Mouse (Mus musculus): ENCODE data around the gene Foxp1. TPM values are rescaled to one million over a fixed set of nuclear protein-coding genes. Genes with fewer than 3 reads are reported as not detected.

The Foxp1 gene
- polyA plus RNA-seq, 1 experiment from 2014 or later, result 38.0 TPM

DNA sequence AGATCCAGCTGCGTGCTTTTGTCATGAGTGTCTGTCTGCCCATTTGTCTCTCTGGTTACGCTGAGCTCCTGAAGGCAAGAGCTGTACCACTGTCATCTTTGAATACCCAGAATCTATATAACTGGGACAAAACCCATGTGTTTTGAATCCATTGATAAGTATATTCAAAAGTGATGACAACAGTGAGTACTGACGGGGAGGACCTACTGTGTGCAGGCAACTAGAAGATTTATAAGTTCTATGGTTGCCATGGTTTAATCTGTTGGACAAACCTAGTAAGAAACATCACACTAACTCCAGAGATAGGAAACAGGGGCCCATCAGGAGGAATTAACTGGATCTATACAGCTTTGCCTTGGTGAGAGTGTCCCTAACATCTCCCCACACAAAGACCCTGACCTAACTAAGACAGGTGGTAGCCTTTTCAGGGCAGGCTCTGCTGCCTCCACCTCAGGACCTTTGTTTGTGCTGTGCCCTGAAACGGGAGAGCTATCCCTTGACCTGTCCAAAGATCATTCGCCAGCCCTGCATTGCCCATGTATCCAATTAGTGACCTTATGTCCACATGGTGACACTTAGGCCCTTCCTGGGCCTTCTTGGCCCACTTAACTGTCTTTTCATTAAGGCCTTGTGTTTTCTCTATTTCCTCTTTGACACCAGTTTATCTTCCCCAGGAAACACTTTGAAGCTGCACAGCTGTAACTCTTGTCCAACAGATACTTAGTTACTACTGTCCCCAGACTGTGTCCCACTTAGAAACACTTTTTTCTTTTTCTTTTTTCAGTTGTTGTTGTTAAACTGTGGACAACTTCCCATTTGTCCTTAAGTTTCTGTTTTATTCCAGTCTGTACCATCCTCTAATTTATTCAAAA lies 530.4 kb downstream of the Foxp1 start:
- ATAC-seq (replicated peaks; ENCODE audit: low FRiP score, low read depth), result no peak
- Histone ChIP-seq H3K36me3 (ENCODE audit: insufficient read depth, low read length) (no peaks in the 10 kb centered on the region), H3K4me2 (ENCODE audit: low read length) (no peak overlapping the region), H3K27ac (no peak overlapping the region), H3K4me3 (replicated peaks; ENCODE audit: low read depth, low read length) (no peak overlapping the region), H3K9ac (ENCODE audit: low read depth, low read length) (no peak overlapping the region), H3K9me3 (replicated peaks; ENCODE audit: low read length) (no peaks in the 10 kb centered on the region), H3K27me3 (ENCODE audit: insufficient read depth, low read length) (no peaks in the 10 kb centered on the region), H3K4me1 (replicated peaks; ENCODE audit: insufficient read depth, low read length) (no peaks in the 10 kb centered on the region)
- TF ChIP-seq CTCF (IDR thresholded peaks at IDR 0.05; ENCODE audit: low read depth), result no peak
- WGBS, result 72% methylated on average over 5 of the region's 5 CpGs
- no peak for DNase-seq (ENCODE audit: low spot score)

DNA sequence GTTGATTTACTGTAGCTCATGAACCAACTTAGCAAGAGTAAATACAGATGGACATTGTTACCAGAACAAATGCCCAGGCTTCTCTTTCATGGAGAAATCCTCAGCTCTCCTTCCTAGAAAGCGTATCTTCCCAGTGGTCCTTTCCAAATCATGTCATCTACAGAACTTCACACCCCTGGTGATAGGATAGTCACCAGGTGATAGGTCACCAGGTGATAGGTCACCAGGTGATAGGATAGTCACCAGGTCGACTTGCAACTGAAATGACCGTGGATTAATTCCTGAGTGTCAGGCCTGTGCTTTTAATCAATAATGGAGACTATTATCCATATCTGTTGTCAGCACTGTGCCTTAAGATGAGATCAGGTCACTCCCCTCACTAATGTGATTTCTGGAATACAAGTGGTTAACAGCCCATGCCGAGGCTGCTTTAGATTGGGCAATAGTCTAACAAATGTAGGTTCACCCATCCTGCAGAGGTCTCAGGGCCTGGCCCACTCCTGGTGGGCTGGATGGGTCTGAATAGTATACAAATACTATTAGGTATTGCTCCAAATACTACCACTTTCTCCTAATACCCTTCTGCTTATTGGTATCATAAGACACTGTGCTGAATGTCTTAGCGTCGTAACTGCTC lies 534.9 kb downstream of the Foxp1 start:
- 80% methylated on average over 6 of the region's 6 CpGs for WGBS
- ATAC-seq (replicated peaks; ENCODE audit: low FRiP score, low read depth), result no peak
- no peaks in the 10 kb centered on the region for H3K36me3 ChIP-seq (ENCODE audit: insufficient read depth, low read length)

DNA sequence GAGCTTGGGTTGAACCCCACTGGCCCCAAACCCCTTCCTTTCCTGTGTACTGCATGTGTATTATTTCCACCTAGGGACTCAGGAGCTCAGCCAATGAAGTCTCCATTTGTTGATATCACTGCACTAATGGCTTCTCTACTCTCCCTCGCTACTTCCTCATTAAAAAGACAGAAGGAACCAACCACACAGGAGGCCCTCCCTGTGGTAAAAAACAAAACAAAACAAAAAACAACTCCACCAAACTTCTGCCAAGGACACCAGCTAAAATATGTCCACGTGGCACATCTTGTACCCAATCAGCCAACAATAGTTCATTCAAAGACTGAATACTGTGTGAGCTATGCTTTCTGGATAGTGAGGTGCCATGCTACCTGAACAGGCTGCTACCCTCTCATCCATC lies 537.1 kb downstream of the Foxp1 start:
- Histone ChIP-seq H3K4me2 (ENCODE audit: low read length) (no peak overlapping the region), H3K27ac (no peak overlapping the region), H3K4me3 (replicated peaks; ENCODE audit: low read depth, low read length) (no peak overlapping the region), H3K9ac (ENCODE audit: low read depth, low read length) (no peak overlapping the region), H3K4me1 (replicated peaks; ENCODE audit: insufficient read depth, low read length) (no peaks in the 10 kb centered on the region), H3K27me3 (ENCODE audit: insufficient read depth, low read length) (no peaks in the 10 kb centered on the region), H3K36me3 (ENCODE audit: insufficient read depth, low read length) (no peaks in the 10 kb centered on the region), H3K9me3 (replicated peaks; ENCODE audit: low read length) (no peaks in the 10 kb centered on the region)
- DNase-seq (ENCODE audit: low spot score), result no peak
- ATAC-seq (replicated peaks; ENCODE audit: low FRiP score, low read depth), result no peak
- WGBS, result 82% methylated on average over 2 of the region's 2 CpGs
- TF ChIP-seq CTCF (IDR thresholded peaks at IDR 0.05; ENCODE audit: low read depth), result no peak

More for the DNA sequence above, 534.9 kb downstream of the Foxp1 start:
- Histone ChIP-seq H3K9me3 (replicated peaks; ENCODE audit: low read length) (no peaks in the 10 kb centered on the region), H3K27me3 (ENCODE audit: insufficient read depth, low read length) (no peaks in the 10 kb centered on the region), H3K9ac (ENCODE audit: low read depth, low read length) (no peak overlapping the region), H3K27ac (no peak overlapping the region), H3K4me2 (ENCODE audit: low read length) (no peak overlapping the region), H3K4me3 (replicated peaks; ENCODE audit: low read depth, low read length) (no peak overlapping the region), H3K4me1 (replicated peaks; ENCODE audit: insufficient read depth, low read length) (no peaks in the 10 kb centered on the region)
- DNase-seq (ENCODE audit: low spot score), result no peak
- no peak for TF ChIP-seq CTCF (IDR thresholded peaks at IDR 0.05; ENCODE audit: low read depth)

DNA sequence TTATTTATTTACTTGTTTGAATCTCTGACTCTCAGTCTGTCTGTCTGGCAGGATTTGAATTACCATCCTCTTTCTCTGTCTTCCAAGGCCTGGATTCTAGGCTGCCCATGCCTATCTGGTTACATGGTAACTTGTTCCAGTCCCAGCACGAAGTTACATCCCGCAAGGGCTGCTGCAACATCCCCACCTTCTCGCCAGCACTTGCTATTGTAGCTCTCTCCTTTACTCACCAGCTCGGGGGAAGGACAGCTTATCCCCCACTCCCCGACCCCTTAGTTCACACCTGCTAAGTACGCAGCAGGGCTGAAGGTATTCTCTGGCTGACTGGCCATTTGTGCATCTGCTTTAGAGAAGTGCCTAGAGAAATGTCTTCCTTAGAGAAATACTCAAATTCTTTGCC lies 537.9 kb downstream of the Foxp1 start:
- Histone ChIP-seq H3K4me1 (replicated peaks; ENCODE audit: insufficient read depth, low read length) (no peaks in the 10 kb centered on the region), H3K27me3 (ENCODE audit: insufficient read depth, low read length) (no peaks in the 10 kb centered on the region), H3K9ac (ENCODE audit: low read depth, low read length) (no peak overlapping the region), H3K4me3 (replicated peaks; ENCODE audit: low read depth, low read length) (no peak overlapping the region), H3K27ac (no peak overlapping the region), H3K4me2 (ENCODE audit: low read length) (no peak overlapping the region), H3K9me3 (replicated peaks; ENCODE audit: low read length) (no peaks in the 10 kb centered on the region), H3K36me3 (ENCODE audit: insufficient read depth, low read length) (no peaks in the 10 kb centered on the region)
- ATAC-seq (replicated peaks; ENCODE audit: low FRiP score, low read depth) (no peak), DNase-seq (ENCODE audit: low spot score) (no peak)
- TF ChIP-seq CTCF (IDR thresholded peaks at IDR 0.05; ENCODE audit: low read depth), result no peak
- 85% methylated on average over 6 of the region's 6 CpGs for WGBS

DNA sequence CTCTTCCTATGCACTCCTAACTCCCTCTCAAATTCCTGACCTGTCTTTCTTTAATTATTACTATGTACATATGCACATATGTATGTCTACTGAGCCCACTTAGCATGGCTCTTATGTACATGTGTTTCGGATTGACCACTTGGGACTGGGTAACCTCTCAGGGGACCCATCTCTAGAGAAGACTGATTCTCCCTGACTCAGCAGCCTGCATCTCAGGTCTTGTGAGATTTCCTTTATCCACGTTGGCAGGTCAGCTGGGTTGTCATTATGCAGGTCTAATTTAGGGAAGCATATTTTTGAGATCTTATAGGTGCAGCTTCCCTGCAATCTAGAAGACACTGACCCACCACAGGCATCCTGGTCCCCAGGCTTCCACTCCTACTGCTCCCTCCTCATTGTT lies 538.5 kb downstream of the Foxp1 start:
- no peaks in the 10 kb centered on the region for H3K4me1 ChIP-seq (replicated peaks; ENCODE audit: insufficient read depth, low read length)
- H3K4me3 ChIP-seq (replicated peaks; ENCODE audit: low read depth, low read length), result no peak overlapping the region
- H3K36me3 ChIP-seq (ENCODE audit: insufficient read depth, low read length), result no peaks in the 10 kb centered on the region
- H3K27ac ChIP-seq, result no peak overlapping the region
- no peaks in the 10 kb centered on the region for H3K27me3 ChIP-seq (ENCODE audit: insufficient read depth, low read length)
- 76% methylated on average over 2 of the region's 2 CpGs for WGBS
- DNase-seq (ENCODE audit: low spot score), result no peak
- no peaks in the 10 kb centered on the region for H3K9me3 ChIP-seq (replicated peaks; ENCODE audit: low read length)
- TF ChIP-seq CTCF (IDR thresholded peaks at IDR 0.05; ENCODE audit: low read depth), result no peak
- H3K9ac ChIP-seq (ENCODE audit: low read depth, low read length), result no peak overlapping the region
- H3K4me2 ChIP-seq (ENCODE audit: low read length), result no peak overlapping the region
- ATAC-seq (replicated peaks; ENCODE audit: low FRiP score, low read depth), result no peak

DNA sequence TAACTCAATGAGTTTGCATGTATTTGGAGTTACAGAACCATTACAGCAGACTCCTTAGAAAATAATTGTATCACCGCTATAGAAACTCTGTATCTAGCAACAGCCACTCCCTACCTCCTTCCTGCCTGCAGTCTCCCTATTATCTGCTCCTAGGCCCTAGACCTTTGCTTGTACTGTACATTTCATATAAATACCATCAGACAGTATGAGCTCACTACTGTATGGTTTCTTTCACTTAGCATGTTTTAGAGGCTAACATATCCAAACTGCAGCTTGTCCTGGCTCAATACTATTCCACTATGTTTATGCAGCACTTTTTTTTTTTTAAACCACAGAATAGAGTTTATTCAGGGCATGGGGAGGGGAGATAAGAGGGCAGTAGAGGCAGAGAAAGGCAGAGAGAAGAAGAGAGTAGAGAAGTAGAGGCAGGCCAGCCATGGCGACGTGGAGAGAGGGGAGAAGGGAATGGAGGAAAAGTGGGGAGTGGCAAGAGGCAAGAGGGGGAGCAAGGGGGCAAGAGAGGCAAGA lies 539.1 kb downstream of the Foxp1 start:
- 92% methylated on average over 3 of the region's 3 CpGs for WGBS
- H3K4me2 ChIP-seq (ENCODE audit: low read length), result no peak overlapping the region

More for the DNA sequence above, 539.1 kb downstream of the Foxp1 start:
- H3K9me3 ChIP-seq (replicated peaks; ENCODE audit: low read length), result no peaks in the 10 kb centered on the region
- H3K4me1 ChIP-seq (replicated peaks; ENCODE audit: insufficient read depth, low read length), result no peaks in the 10 kb centered on the region
- no peak for TF ChIP-seq CTCF (IDR thresholded peaks at IDR 0.05; ENCODE audit: low read depth)
- DNase-seq (ENCODE audit: low spot score) (no peak), ATAC-seq (replicated peaks; ENCODE audit: low FRiP score, low read depth) (no peak)
- no peaks in the 10 kb centered on the region for H3K36me3 ChIP-seq (ENCODE audit: insufficient read depth, low read length)
- no peak overlapping the region for H3K4me3 ChIP-seq (replicated peaks; ENCODE audit: low read depth, low read length)
- no peaks in the 10 kb centered on the region for H3K27me3 ChIP-seq (ENCODE audit: insufficient read depth, low read length)
- no peak overlapping the region for H3K9ac ChIP-seq (ENCODE audit: low read depth, low read length)
- no peak overlapping the region for H3K27ac ChIP-seq
